Mouse (Mus musculus) frontal cortex, postnatal 10 days (tissue): ENCODE measurements around the gene Grik5.

Experiments
- DNase-seq, 2 experiments: peaks; one replicate each; pipeline ENCODE4 v3.0.0; 2022; ENCODE audit warnings: low spot score in 2 of 2, mixed read lengths in 1 of 2

Gene Grik5

GRCm38 (mm10) chr7:24985799-24986198 is 86.3 kb downstream of the Grik5 start:
- DNase-seq, result no peak

GRCm38 (mm10) chr7:24984307-24984706 is 87.8 kb downstream of the Grik5 start:
- peak in 1 of 2 experiments; percentile 22 for DNase-seq

GRCm38 (mm10) chr7:24983396-24983795 is 88.8 kb downstream of the Grik5 start:
- no peak for DNase-seq

- DNase-seq, result peak in 1 of 2 experiments; percentile 6
These were observed 91.7 kb downstream of the Grik5 start for GRCm38 (mm10) chr7:24980439-24980838.

- DNase-seq, result peak in 1 of 2 experiments; percentile 4
These were observed 93.4 kb downstream of the Grik5 start for GRCm38 (mm10) chr7:24978781-24979180.

GRCm38 (mm10) chr7:24974893-24975595 is 97.1 kb downstream of the Grik5 start:
- peak in 1 of 2 experiments; percentile 5 for DNase-seq

- DNase-seq, result peak in 1 of 2 experiments; percentile 16
These were observed 98.2 kb downstream of the Grik5 start for GRCm38 (mm10) chr7:24973902-24974301.

- DNase-seq, result peak in 1 of 2 experiments; percentile 14
These were observed 98.9 kb downstream of the Grik5 start for GRCm38 (mm10) chr7:24973208-24973607.

GRCm38 (mm10) chr7:24971972-24972893 is 99.9 kb downstream of the Grik5 start, which contains the start of gene Rabac1:
Gene Rabac1 (minus strand): TSS chr7:24972754.
- DNase-seq, result peak; percentile 91

GRCm38 (mm10) chr7:24971261-24971971 is 100.7 kb downstream of the Grik5 start:
- DNase-seq, result no peak

- no peak for DNase-seq
These were observed 101.8 kb downstream of the Grik5 start for GRCm38 (mm10) chr7:24970341-24970740.

GRCm38 (mm10) chr7:24969805-24970204 is 102.3 kb downstream of the Grik5 start:
- no peak for DNase-seq

GRCm38 (mm10) chr7:24968463-24968862 is 103.7 kb downstream of the Grik5 start:
- DNase-seq, result no peak

GRCm38 (mm10) chr7:24967966-24968365 is 104.2 kb downstream of the Grik5 start:
- DNase-seq, result no peak

GRCm38 (mm10) chr7:24964897-24965535 is 107.1 kb downstream of the Grik5 start:
- peak in 1 of 2 experiments; percentile 80 for DNase-seq

GRCm38 (mm10) chr7:24964288-24964687 is 107.9 kb downstream of the Grik5 start:
- no peak for DNase-seq
